Mouse (Mus musculus) hindbrain, embryonic 15.5 days (tissue): ENCODE results near the gene Klf7. TPM values are rescaled to one million over a fixed set of nuclear protein-coding genes. Genes with fewer than 3 reads are reported as not detected.

ENCODE experiments used
- microRNA-seq: library from miRNA; unstranded; fragments of <30 nt; microRNA quantifications from one replicate; pipeline ENCODE4, GENCODE M21; 2016
- polyA plus RNA-seq: library from polyadenylated mRNA; unstranded; fragments of >200 nt; fragmentation: Nextera tagmentation; extraction: Ambion mirVana; gene quantifications from 2 replicates; pipeline ENCODE4 v1.2.1, GENCODE M21; 2015

Klf7 gene
- polyA plus RNA-seq, 1 experiment from 2014 or later, result 117 TPM

Small RNA genes within 50 kb of the gene (microRNA-seq; reads per million reads assigned to microRNA genes)
- 1.5 reads per million for gene Mir6899
